ENCODE assay signal across 26 mouse cellular contexts in genomic region chr3:101912041-101912440, GRCm38 (mm10). TPM values are rescaled to one million over a fixed set of nuclear protein-coding genes. Genes with fewer than 3 reads are reported as not detected.
DNase-seq lines count a peak whose midpoint lies in the region; ATAC-seq and TF ChIP-seq lines count a peak whose summit lies in the region.
"Had no signal": no experiment of that assay in that cellular context is flagged by ENCODE, and none has a peak within 500 bp of the region (broad histone marks: within the 10 kb centered on the region; RNA-seq: fewer than 3 reads in every experiment).

No protein-coding gene starts in this region.

- TF ChIP-seq CTCF in gastrocnemius, adult 2 months (IDR thresholded peaks at IDR 0.05), result no peak

- H3K4me2 ChIP-seq in limb, embryonic 14.5 days (replicated peaks; ENCODE audit: low read depth, low read length, severe bottlenecking), result no peak overlapping the region
- H3K4me2 ChIP-seq in forebrain, embryonic 13.5 days, result no peak overlapping the region
- H3K4me2 ChIP-seq: embryonic facial prominence, embryonic 12.5 days; forebrain, embryonic 12.5 days; heart, embryonic 12.5 days; heart, embryonic 15.5 days; hindbrain, embryonic 13.5 days had no signal

- no peak for TF ChIP-seq POLR2A in limb, embryonic 14.5 days (IDR thresholded peaks at IDR 0.05; ENCODE audit: borderline replicate concordance, extremely low read depth, insufficient read depth, insufficient read length)

- H3K4me3 ChIP-seq in gastrocnemius, adult 2 months, result no peak overlapping the region
- no peak overlapping the region for H3K4me3 ChIP-seq in limb, embryonic 14.5 days (replicated peaks; ENCODE audit: low read length)
- no peak overlapping the region for H3K4me3 ChIP-seq in limb, embryonic 10.5 days
- no peak overlapping the region for H3K4me3 ChIP-seq in forebrain, embryonic 13.5 days
- H3K4me3 ChIP-seq: embryonic facial prominence, embryonic 12.5 days; erythroblast, embryonic 14.5 days; forebrain, embryonic 12.5 days; heart, embryonic 12.5 days; heart, embryonic 15.5 days; hindbrain, embryonic 10.5 days; hindbrain, embryonic 13.5 days had no signal

- DNase-seq in gastrocnemius, adult 2 months, result peak; percentile 29
- DNase-seq in gastrocnemius, postnatal 36 days, result no peak
- DNase-seq in heart, adult 11 months, result peak; percentile 75
- no peak for DNase-seq in heart, adult 9 months (ENCODE audit: low spot score in 2 of 2)
- peak; percentile 15 for DNase-seq in limb, embryonic 14.5 days (ENCODE audit: low spot score)
- DNase-seq in limb, embryonic 10.5 days (ENCODE audit: low spot score), result no peak
- DNase-seq: adrenal gland, adult 2 months; adrenal gland, postnatal 14 days; cerebellum, adult 11 months; cerebellum, adult 2 months; cerebellum, postnatal 14 days; gastrocnemius, postnatal 25 days; heart, postnatal 10 days; heart, postnatal 36 days; kidney, adult 2 months had no signal

- peaks cover 33% of the 10 kb centered on the region for H3K36me3 ChIP-seq in limb, embryonic 14.5 days (ENCODE audit: control insufficient read depth, insufficient read depth, low read length)
- peaks cover 7% of the 10 kb centered on the region; the same call in 1 of the 2 replicates for H3K36me3 ChIP-seq in limb, embryonic 10.5 days
- H3K36me3 ChIP-seq in forebrain, embryonic 13.5 days (ENCODE audit: poor library complexity, severe bottlenecking), result peaks cover 16% of the 10 kb centered on the region; the same call in 1 of the 2 replicates

- intact Hi-C loops in gastrocnemius, adult 2 months (cut with DNase I), result no loop called here
- intact Hi-C loops in gastrocnemius, postnatal 36 days (cut with DNase I), result no loop called here

- no peaks in the 10 kb centered on the region for H3K27me3 ChIP-seq in limb, embryonic 14.5 days (ENCODE audit: control insufficient read depth, insufficient read depth, low read length)
- H3K27me3 ChIP-seq in limb, embryonic 10.5 days (ENCODE audit: low read depth, poor library complexity, severe bottlenecking), result no peaks in the 10 kb centered on the region
- H3K27me3 ChIP-seq in forebrain, embryonic 13.5 days, result no peaks in the 10 kb centered on the region
- H3K27me3 ChIP-seq: embryonic facial prominence, embryonic 12.5 days; forebrain, embryonic 12.5 days; heart, embryonic 12.5 days; heart, embryonic 15.5 days; hindbrain, embryonic 13.5 days had no signal

- peak; percentile 57; the same call in 1 of the 2 replicates for ATAC-seq in limb, embryonic 14.5 days (ENCODE audit: low FRiP score, low read depth)
- no peak for ATAC-seq in forebrain, embryonic 13.5 days
- ATAC-seq: CD4-positive, CD25-positive, alpha-beta regulatory T cell, adult 4 months; forebrain, embryonic 16.5 days; intestine, postnatal 0 days had no signal

- no peaks in the 10 kb centered on the region for H3K4me1 ChIP-seq in limb, embryonic 14.5 days (ENCODE audit: control insufficient read depth, insufficient read depth, low read length)
- no peaks in the 10 kb centered on the region for H3K4me1 ChIP-seq in limb, embryonic 10.5 days
- 0 out of 2 replicates have a peak, but pooled peaks cover under 1% of the 10 kb centered on the region for H3K4me1 ChIP-seq in forebrain, embryonic 13.5 days
- H3K4me1 ChIP-seq: embryonic facial prominence, embryonic 12.5 days; forebrain, embryonic 12.5 days had no signal

- 72% methylated on average over 6 of the region's 6 CpGs for WGBS in limb, embryonic 14.5 days
- WGBS in limb, embryonic 10.5 days, result 87% methylated on average over 6 of the region's 6 CpGs
- WGBS in forebrain, embryonic 13.5 days, result 85% methylated on average over 6 of the region's 6 CpGs

- H3K9ac ChIP-seq in limb, embryonic 14.5 days (ENCODE audit: low read depth, low read length, severe bottlenecking), result no peak overlapping the region
- no peak overlapping the region for H3K9ac ChIP-seq in forebrain, embryonic 13.5 days
- H3K9ac ChIP-seq: embryonic facial prominence, embryonic 12.5 days; forebrain, embryonic 12.5 days; heart, embryonic 12.5 days; heart, embryonic 15.5 days; hindbrain, embryonic 13.5 days had no signal

- no peak overlapping the region for H3K27ac ChIP-seq in gastrocnemius, adult 2 months
- H3K27ac ChIP-seq in limb, embryonic 14.5 days (replicated peaks; ENCODE audit: low read depth, low read length), result no peak overlapping the region
- no peak overlapping the region for H3K27ac ChIP-seq in limb, embryonic 10.5 days
- H3K27ac ChIP-seq in forebrain, embryonic 13.5 days, result no peak overlapping the region
- H3K27ac ChIP-seq: embryonic facial prominence, embryonic 12.5 days; forebrain, embryonic 12.5 days; heart, embryonic 15.5 days; hindbrain, embryonic 10.5 days; hindbrain, embryonic 13.5 days had no signal

- H3K9me3 ChIP-seq in limb, embryonic 14.5 days (ENCODE audit: control insufficient read depth, low read length), result no peaks in the 10 kb centered on the region
- no peaks in the 10 kb centered on the region for H3K9me3 ChIP-seq in limb, embryonic 10.5 days (replicated peaks)
- H3K9me3 ChIP-seq in forebrain, embryonic 13.5 days (replicated peaks), result peaks cover 5% of the 10 kb centered on the region; the same call in 1 of the 2 replicates
- H3K9me3 ChIP-seq: embryonic facial prominence, embryonic 12.5 days; forebrain, embryonic 12.5 days; heart, embryonic 12.5 days; heart, embryonic 15.5 days; hindbrain, embryonic 10.5 days; hindbrain, embryonic 13.5 days had no signal

RNA-seq across cellular contexts. Expression of gene Slc22a15, which starts 12.2 kb away (rescaled TPM):
- total RNA-seq in gastrocnemius, adult 2 months (2021), result under 1 TPM; 0.41 to 0.98 TPM
- under 1 TPM; 0.59 to 0.76 TPM for total RNA-seq in gastrocnemius, postnatal 36 days (2021)
- polyA plus RNA-seq in limb, embryonic 14.5 days (2012; rRNA removed), result 11.5 and 13.2 TPM in 2 replicates
- 5.8 and 7.5 TPM in 2 replicates for polyA plus RNA-seq in limb, embryonic 14.5 days (2014; fragmentation: Nextera tagmentation; extraction: Ambion mirVana)
- 2.8 and 3.5 TPM in 2 replicates for polyA plus RNA-seq in limb, embryonic 10.5 days (2016; fragmentation: Nextera tagmentation; extraction: Ambion mirVana)
- polyA plus RNA-seq in forebrain, embryonic 13.5 days (2015; fragmentation: Nextera tagmentation; extraction: Ambion mirVana), result 4.8 and 5.5 TPM in 2 replicates
- polyA plus RNA-seq: erythroblast, embryonic 14.5 days had no signal

Comparison
In these comparisons a context has a peak if more than half of its experiments do, and no peak if none do; other contexts are left out.
1. DNase-seq: peak in gastrocnemius, adult 2 months (single experiment), heart, adult 11 months (single experiment) and limb, embryonic 14.5 days (single experiment); none in gastrocnemius, postnatal 36 days (0 of 2), heart, adult 9 months (0 of 2) and limb, embryonic 10.5 days (single experiment).